Mouse (Mus musculus): ENCODE measurements around the gene Snx13.

DNA sequence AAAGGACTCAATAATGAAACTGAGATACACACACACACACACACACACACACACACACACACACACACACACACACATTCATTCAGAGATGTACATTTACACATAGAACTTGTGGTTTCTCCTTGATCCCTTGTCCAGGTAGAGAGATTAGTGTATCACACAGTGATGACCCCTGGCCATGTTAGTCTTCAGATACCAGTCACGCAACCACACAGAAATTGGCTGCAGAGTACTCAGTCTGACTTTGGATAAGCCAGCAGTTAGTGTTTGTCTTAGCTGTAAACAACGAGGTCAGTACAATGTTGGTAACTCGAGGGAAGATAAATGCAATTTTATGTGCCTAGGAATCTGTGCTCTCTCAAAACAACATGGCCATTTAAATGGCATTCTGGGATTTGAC is 129.6 kb downstream of the Snx13 start:
- TF ChIP-seq POLR2A (IDR thresholded peaks at IDR 0.05; ENCODE audit: insufficient read depth, low read length) (no peak), CTCF (IDR thresholded peaks at IDR 0.05; ENCODE audit: low read depth, low read length) (no peak), EP300 (IDR thresholded peaks at IDR 0.05; ENCODE audit: insufficient read depth, low read depth, low read length) (no peak)

Data from ES-Bruce4 (cell line).